Mouse (Mus musculus) forebrain, postnatal 0 days (tissue): ENCODE results near the gene Prickle2. TPM values are rescaled to one million over a fixed set of nuclear protein-coding genes. Genes with fewer than 3 reads are reported as not detected.
A peak's percentile ranks its signal among the peaks of the same experiment; 100 is the strongest.

ENCODE experiments used
- ATAC-seq: fragments of 200-750 bp; cut with Nextera tagmentation; 2 replicates; pipeline ENCODE4 v1.8.0; 2017; ENCODE audit warnings: mild to moderate bottlenecking, moderate library complexity
- DNase-seq: peaks from one replicate; pipeline ENCODE4 v3.0.0-alpha.2; 2015
- H3K27ac ChIP-seq: fragments of 300-500 bp; sonication (generic); 2 replicates; pipeline ENCODE4 v1.5.1; 2014; ENCODE audit warnings: low read depth, mild to moderate bottlenecking, antibody characterized with exemption, low read length, moderate library complexity, mixed read lengths
- H3K27me3 ChIP-seq: fragments of 300-500 bp; sonication (generic); 2 replicates; pipeline ENCODE4 v1.6.1; 2014; ENCODE audit warnings: mild to moderate bottlenecking, low read length, mixed read lengths; ENCODE audit not compliant: insufficient read depth
- H3K36me3 ChIP-seq: fragments of 300-500 bp; sonication (generic); 2 replicates; pipeline ENCODE4 v1.6.1; 2014; ENCODE audit warnings: mild to moderate bottlenecking, moderate library complexity; ENCODE audit not compliant: insufficient read depth
- H3K4me1 ChIP-seq: fragments of 300-500 bp; sonication (generic); 2 replicates; pipeline ENCODE4 v1.6.1; 2014; ENCODE audit warnings: antibody characterized with exemption; ENCODE audit not compliant: insufficient read depth
- H3K4me2 ChIP-seq: fragments of 300-500 bp; sonication (generic); 2 replicates; pipeline ENCODE4 v1.6.1; 2014; ENCODE audit warnings: low read depth, mild to moderate bottlenecking, moderate library complexity
- H3K4me3 ChIP-seq: fragments of 300-500 bp; sonication (generic); 2 replicates; pipeline ENCODE4 v1.5.1; 2014; ENCODE audit warnings: low read depth, low read length, mixed read lengths
- H3K9ac ChIP-seq: fragments of 300-500 bp; sonication (generic); 2 replicates; pipeline ENCODE4 v1.6.1; 2014; ENCODE audit warnings: mild to moderate bottlenecking
- H3K9me3 ChIP-seq: fragments of 300-500 bp; sonication (generic); 2 replicates; pipeline ENCODE4 v1.6.1; 2016; ENCODE audit warnings: low read length
- CTCF ChIP-seq: sonication (generic); IDR thresholded peaks from 2 replicates; pipeline ENCODE4 v1.5.1; 2016; ENCODE audit warnings: antibody characterized with exemption, control low read depth, low read depth
- WGBS: fragments of 180-500 bp; shearing (Covaris S2); extraction: QIAGEN DNeasy Blood & Tissue Kit; methylation state at CpG from one replicate; pipeline ENCODE4 v1.1.7; 2014; 5-methylcytosine and 5-hydroxymethylcytosine counted together
- polyA plus RNA-seq: library from polyadenylated mRNA; unstranded; fragments of >200 nt; fragmentation: Nextera tagmentation; extraction: Ambion mirVana; gene quantifications from 2 replicates; pipeline ENCODE4 v1.2.1, GENCODE M21; 2015
- total RNA-seq: library from RNA; depleted of rRNA; stranded (reverse); fragments of >200 nt; gene quantifications from 2 replicates; pipeline ENCODE4 v1.2.3, GENCODE M21; 2014

Gene Prickle2
- total and polyA plus RNA-seq, 2 experiments from 2014 or later, result 8.4 to 29.4 TPM

GRCm38 (mm10) chr6:92424991-92425390 lies 281.0 kb downstream of the Prickle2 start:
- no peak overlapping the region for H3K4me2 ChIP-seq
- no peak for DNase-seq
- no peak overlapping the region for H3K9ac ChIP-seq

GRCm38 (mm10) chr6:92422286-92422685 lies 283.7 kb downstream of the Prickle2 start:
- Histone ChIP-seq H3K4me2 (no peak overlapping the region), H3K27ac (no peak overlapping the region), H3K36me3 (peaks cover 30% of the 10 kb centered on the region), H3K4me3 (no peak overlapping the region), H3K27me3 (no peaks in the 10 kb centered on the region), H3K9ac (no peak overlapping the region), H3K4me1 (no peaks in the 10 kb centered on the region), H3K9me3 (no peaks in the 10 kb centered on the region)
- ATAC-seq (no peak), DNase-seq (no peak)
- WGBS, result 45% methylated on average over 11 of the region's 11 CpGs
- TF ChIP-seq CTCF, result peak; percentile 64

More at GRCm38 (mm10) chr6:92424991-92425390, 281.0 kb downstream of the Prickle2 start:
- Histone ChIP-seq H3K4me1 (no peaks in the 10 kb centered on the region), H3K27ac (no peak overlapping the region), H3K27me3 (no peaks in the 10 kb centered on the region), H3K9me3 (no peaks in the 10 kb centered on the region), H3K4me3 (no peak overlapping the region), H3K36me3 (peaks cover 17% of the 10 kb centered on the region)
- no peak for TF ChIP-seq CTCF
- WGBS, result 65% methylated on average over 3 of the region's 3 CpGs
- ATAC-seq, result no peak

DNA sequence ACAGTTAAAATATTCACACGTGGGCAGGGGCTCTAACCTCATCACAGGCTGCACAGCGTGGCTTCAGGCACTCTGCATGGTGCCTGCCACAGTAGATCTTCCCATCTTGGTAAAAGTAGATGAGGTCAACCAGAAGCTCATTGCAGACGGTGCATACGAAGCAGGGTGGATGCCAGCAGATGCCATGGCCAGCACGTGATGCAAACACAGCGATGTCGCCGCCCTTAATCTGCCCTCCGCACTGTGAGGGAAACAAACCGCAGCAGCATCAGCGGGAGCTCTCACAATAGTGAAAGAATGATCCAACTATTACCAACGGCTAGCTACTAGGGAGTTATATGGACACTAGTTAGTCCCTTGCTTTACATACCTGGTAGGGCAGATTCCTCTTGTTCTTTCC lies 285.8 kb downstream of the Prickle2 start:
- Histone ChIP-seq H3K4me2 (no peak overlapping the region), H3K36me3 (peaks cover 34% of the 10 kb centered on the region), H3K9ac (no peak overlapping the region), H3K27me3 (no peaks in the 10 kb centered on the region), H3K9me3 (no peaks in the 10 kb centered on the region), H3K4me1 (no peaks in the 10 kb centered on the region), H3K4me3 (no peak overlapping the region), H3K27ac (no peak overlapping the region)
- DNase-seq (no peak), ATAC-seq (no peak)
- no peak for TF ChIP-seq CTCF
- WGBS, result 85% methylated on average over 12 of the region's 12 CpGs

- 92% methylated on average over 7 of the region's 7 CpGs for WGBS
- peaks cover 29% of the 10 kb centered on the region for H3K36me3 ChIP-seq
Measured at GRCm38 (mm10) chr6:92415405-92415755, 290.6 kb downstream of the Prickle2 start.

DNA sequence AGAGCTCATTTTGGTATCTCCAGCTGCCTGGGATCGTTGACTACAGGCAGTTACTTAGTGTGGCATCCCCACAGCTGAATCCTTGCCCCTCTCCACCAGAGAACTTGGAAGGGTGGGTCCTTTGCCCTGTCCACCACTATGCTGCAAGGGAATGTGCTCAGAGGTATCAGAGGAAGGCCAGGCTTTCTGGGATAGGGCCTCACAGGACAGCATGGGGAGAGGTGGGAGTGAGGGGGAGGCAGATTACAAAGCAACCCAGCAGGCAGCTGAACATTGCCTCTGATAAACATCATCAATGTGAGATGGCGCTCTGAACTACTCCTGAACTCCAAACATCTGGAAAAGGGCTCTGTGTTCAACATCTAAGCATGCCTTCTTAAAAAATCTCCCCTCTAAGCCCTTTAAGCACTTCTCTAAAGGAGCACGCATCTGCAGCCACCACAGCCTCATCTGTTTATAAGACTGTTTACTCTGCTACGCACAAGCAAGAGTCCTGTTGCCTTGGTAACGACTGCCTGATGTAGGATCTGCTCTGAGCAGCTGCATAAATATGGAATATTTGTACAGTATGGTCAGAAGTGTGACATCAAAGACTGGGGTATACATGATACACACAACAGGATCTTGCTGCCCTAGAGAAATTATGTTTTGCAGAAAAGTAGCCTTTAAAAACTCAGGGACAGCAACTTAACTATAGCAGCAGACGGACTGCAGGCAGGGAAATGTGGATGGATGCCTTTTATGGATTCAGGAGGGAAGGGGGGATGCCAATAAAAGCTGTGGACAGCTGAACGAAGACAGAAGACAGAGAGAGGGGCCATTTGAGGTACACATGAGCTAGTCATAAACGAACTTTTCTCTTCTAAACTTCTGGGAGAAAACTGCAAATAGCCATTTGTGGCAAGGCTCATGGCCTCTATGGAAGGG lies 291.2 kb downstream of the Prickle2 start:
- TF ChIP-seq CTCF, result no peak
- 43% methylated on average over 8 of the region's 8 CpGs for WGBS
- Histone ChIP-seq H3K9me3 (no peaks in the 10 kb centered on the region), H3K4me3 (no peak overlapping the region), H3K27me3 (no peaks in the 10 kb centered on the region), H3K4me2 (no peak overlapping the region), H3K9ac (no peak overlapping the region), H3K4me1 (peaks cover 5% of the 10 kb centered on the region; the same call in 1 of the 2 replicates), H3K27ac (peak overlapping the region; percentile 64), H3K36me3 (peaks cover 29% of the 10 kb centered on the region)
- DNase-seq (peak; percentile 71), ATAC-seq (peak; percentile 95)

More at GRCm38 (mm10) chr6:92415405-92415755, 290.6 kb downstream of the Prickle2 start:
- no peak overlapping the region for H3K4me3 ChIP-seq
- H3K9ac ChIP-seq, result no peak overlapping the region
- no peaks in the 10 kb centered on the region for H3K27me3 ChIP-seq
- no peaks in the 10 kb centered on the region for H3K9me3 ChIP-seq
- H3K27ac ChIP-seq, result no peak overlapping the region
- no peak for TF ChIP-seq CTCF
- H3K4me2 ChIP-seq, result no peak overlapping the region
- H3K4me1 ChIP-seq, result peaks cover 5% of the 10 kb centered on the region; the same call in 1 of the 2 replicates
- no peak for ATAC-seq
- no peak for DNase-seq

- H3K9me3 ChIP-seq, result no peaks in the 10 kb centered on the region
- ATAC-seq (no peak), DNase-seq (no peak)
- H3K4me3 ChIP-seq, result no peak overlapping the region
- H3K4me2 ChIP-seq, result no peak overlapping the region
- peaks cover 26% of the 10 kb centered on the region for H3K36me3 ChIP-seq
- no peak for TF ChIP-seq CTCF
- H3K27me3 ChIP-seq, result no peaks in the 10 kb centered on the region
- H3K27ac ChIP-seq, result peak overlapping the region; percentile 64; the same call in 1 of the 2 replicates
- no peak overlapping the region for H3K9ac ChIP-seq
- 33% methylated on average over 1 of the region's 1 CpGs for WGBS
- peaks cover 5% of the 10 kb centered on the region; the same call in 1 of the 2 replicates for H3K4me1 ChIP-seq
Measured at GRCm38 (mm10) chr6:92413982-92414381, 292.0 kb downstream of the Prickle2 start.

GRCm38 (mm10) chr6:92409788-92410187 lies 296.2 kb downstream of the Prickle2 start:
- Histone ChIP-seq H3K9ac (no peak overlapping the region), H3K27me3 (no peaks in the 10 kb centered on the region), H3K9me3 (no peaks in the 10 kb centered on the region), H3K4me2 (no peak overlapping the region), H3K4me1 (peaks cover 5% of the 10 kb centered on the region; the same call in 1 of the 2 replicates), H3K36me3 (peaks cover 19% of the 10 kb centered on the region), H3K27ac (no peak overlapping the region), H3K4me3 (no peak overlapping the region)
- 83% methylated on average over 3 of the region's 3 CpGs for WGBS
- ATAC-seq, result no peak
- DNase-seq, result no peak
- no peak for TF ChIP-seq CTCF
